Mouse (Mus musculus): ENCODE data around the gene Grm4. TPM values are rescaled to one million over a fixed set of nuclear protein-coding genes. Genes with fewer than 3 reads are reported as not detected.
A peak's percentile ranks its signal among the peaks of the same experiment; 100 is the strongest.

Grm4 gene
- polyA plus RNA-seq, 1 experiment from 2014 or later: 0.19 TPM

DNA sequence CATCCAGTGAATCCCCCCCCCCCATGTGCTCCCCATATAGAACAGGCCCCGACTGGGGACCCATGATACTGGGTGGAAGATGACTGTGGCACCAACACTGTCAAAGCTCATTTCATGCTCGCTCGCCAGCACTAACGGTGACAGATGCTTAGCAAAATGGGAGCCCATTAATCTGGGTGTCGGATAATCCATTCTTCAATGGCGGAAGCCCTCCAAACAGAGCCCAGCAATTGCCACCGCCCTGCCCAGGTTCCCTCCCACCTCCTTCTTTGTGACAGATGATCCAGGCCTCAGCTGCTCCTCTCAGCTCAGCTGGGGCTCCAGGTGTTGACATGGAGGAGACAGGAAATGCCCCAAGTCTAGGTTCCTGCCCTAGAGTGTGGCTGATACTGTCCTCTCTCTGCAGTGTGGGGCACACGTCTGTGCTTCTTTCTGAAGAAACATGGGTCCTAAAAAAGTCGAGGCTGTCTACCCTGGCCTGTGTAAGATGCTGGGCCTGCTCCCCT, 89.0 kb downstream of the Grm4 start:
- Histone ChIP-seq H3K27me3 (ENCODE audit: control insufficient read depth, insufficient read depth, low read length) (no peaks in the 10 kb centered on the region; the same call in 1 of the 2 replicates), H3K9ac (ENCODE audit: low read length) (no peak overlapping the region), H3K4me1 (ENCODE audit: control insufficient read depth, insufficient read depth, low read length) (no peaks in the 10 kb centered on the region), H3K27ac (ENCODE audit: low read length) (no peak overlapping the region), H3K9me3 (replicated peaks; ENCODE audit: control insufficient read depth, low read length) (peaks cover 14% of the 10 kb centered on the region), H3K4me2 (ENCODE audit: low read depth, low read length) (no peak overlapping the region), H3K36me3 (ENCODE audit: control insufficient read depth, insufficient read depth, low read length) (no peaks in the 10 kb centered on the region; the same call in 1 of the 2 replicates), H3K4me3 (replicated peaks; ENCODE audit: low read length) (no peak overlapping the region)
- 51% methylated on average over 9 of the region's 9 CpGs for WGBS
- ATAC-seq (ENCODE audit: insufficient read depth, low FRiP score): no peak

DNA sequence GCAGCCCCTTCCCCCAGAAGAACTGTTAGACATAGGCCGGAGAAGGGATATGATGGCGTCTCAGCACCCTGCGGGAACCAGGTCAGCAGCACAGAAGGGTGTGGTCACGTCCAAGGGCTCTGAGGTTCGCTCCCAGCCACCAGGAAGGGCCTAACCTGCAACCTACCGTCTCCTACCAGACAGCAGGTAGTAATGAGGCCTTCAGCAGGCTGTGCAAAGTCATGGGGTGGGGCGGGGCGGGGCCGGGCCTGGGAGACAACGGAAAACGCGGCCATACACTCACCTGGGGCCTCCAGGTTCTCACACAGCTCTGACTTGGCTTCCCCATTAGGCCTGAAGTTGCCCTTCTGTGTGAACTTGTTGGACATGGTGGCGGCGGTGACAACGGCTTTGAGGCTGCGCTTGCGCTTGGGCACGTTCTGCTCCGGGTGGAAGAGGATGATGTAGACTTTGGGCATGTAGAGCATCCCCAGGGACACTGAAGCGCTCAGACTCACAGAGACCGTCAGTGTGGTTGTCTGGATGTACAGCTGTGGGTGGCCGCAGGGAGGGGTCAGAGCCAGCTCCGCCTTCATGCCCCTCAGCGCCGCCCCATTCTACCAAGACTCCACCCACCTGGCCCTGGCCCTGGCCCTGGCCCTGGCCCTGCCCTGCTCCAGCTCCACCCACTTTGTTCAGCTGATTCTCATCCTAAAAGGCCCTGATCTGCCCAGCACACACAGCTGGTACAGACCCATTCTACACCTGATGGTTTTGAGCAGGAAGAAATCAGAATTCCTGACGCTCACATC, 90.0 kb downstream of the Grm4 start:
- no peak overlapping the region for H3K4me2 ChIP-seq (ENCODE audit: low read depth, low read length)
- H3K27ac ChIP-seq (ENCODE audit: low read length): no peak overlapping the region
- H3K4me1 ChIP-seq (ENCODE audit: control insufficient read depth, insufficient read depth, low read length): no peaks in the 10 kb centered on the region
- WGBS: 77% methylated on average over 26 of the region's 26 CpGs
- no peaks in the 10 kb centered on the region; the same call in 1 of the 2 replicates for H3K27me3 ChIP-seq (ENCODE audit: control insufficient read depth, insufficient read depth, low read length)
- no peak overlapping the region for H3K4me3 ChIP-seq (replicated peaks; ENCODE audit: low read length)
- H3K9me3 ChIP-seq (replicated peaks; ENCODE audit: control insufficient read depth, low read length): peaks cover 14% of the 10 kb centered on the region
- no peak overlapping the region for H3K9ac ChIP-seq (ENCODE audit: low read length)
- H3K36me3 ChIP-seq (ENCODE audit: control insufficient read depth, insufficient read depth, low read length): no peaks in the 10 kb centered on the region; the same call in 1 of the 2 replicates
- ATAC-seq (ENCODE audit: insufficient read depth, low FRiP score): no peak

DNA sequence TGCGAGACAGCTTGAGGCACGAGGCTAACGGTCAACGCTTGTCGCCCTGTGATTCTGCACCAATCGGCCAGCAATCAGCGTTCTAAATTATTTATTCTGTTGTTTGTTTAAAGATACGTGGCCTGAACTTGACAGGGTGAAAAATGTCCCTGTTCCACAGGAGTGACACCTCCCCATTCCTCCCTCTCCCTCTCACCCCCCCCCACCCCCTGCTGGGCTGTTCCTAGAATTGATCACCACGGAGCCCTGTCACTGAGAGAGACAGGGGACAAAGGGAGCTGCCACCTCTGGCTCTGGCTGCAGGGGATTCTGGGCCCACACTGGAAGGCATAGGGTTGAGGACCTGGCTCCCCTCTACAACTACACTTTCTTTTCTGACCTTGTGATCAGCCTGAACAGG, 91.4 kb downstream of the Grm4 start:
- Histone ChIP-seq H3K4me3 (replicated peaks; ENCODE audit: low read length) (no peak overlapping the region), H3K36me3 (ENCODE audit: control insufficient read depth, insufficient read depth, low read length) (no peaks in the 10 kb centered on the region; the same call in 1 of the 2 replicates), H3K27ac (ENCODE audit: low read length) (no peak overlapping the region), H3K4me2 (ENCODE audit: low read depth, low read length) (no peak overlapping the region), H3K4me1 (ENCODE audit: control insufficient read depth, insufficient read depth, low read length) (no peaks in the 10 kb centered on the region), H3K27me3 (ENCODE audit: control insufficient read depth, insufficient read depth, low read length) (no peaks in the 10 kb centered on the region; the same call in 1 of the 2 replicates), H3K9ac (ENCODE audit: low read length) (no peak overlapping the region), H3K9me3 (replicated peaks; ENCODE audit: control insufficient read depth, low read length) (peaks cover 14% of the 10 kb centered on the region)
- no peak for ATAC-seq (ENCODE audit: insufficient read depth, low FRiP score)
- 10% methylated on average over 9 of the region's 9 CpGs for WGBS

- Histone ChIP-seq H3K4me1 (ENCODE audit: control insufficient read depth, insufficient read depth, low read length) (peaks cover 10% of the 10 kb centered on the region), H3K27me3 (ENCODE audit: control insufficient read depth, insufficient read depth, low read length) (no peaks in the 10 kb centered on the region), H3K9ac (ENCODE audit: low read length) (no peak overlapping the region), H3K4me2 (ENCODE audit: low read depth, low read length) (no peak overlapping the region), H3K9me3 (replicated peaks; ENCODE audit: control insufficient read depth, low read length) (peaks cover 14% of the 10 kb centered on the region), H3K27ac (ENCODE audit: low read length) (no peak overlapping the region), H3K4me3 (replicated peaks; ENCODE audit: low read length) (no peak overlapping the region), H3K36me3 (ENCODE audit: control insufficient read depth, insufficient read depth, low read length) (no peaks in the 10 kb centered on the region; the same call in 1 of the 2 replicates)
- WGBS: 84% methylated on average over 2 of the region's 2 CpGs
- ATAC-seq (ENCODE audit: insufficient read depth, low FRiP score): no peak
Observed at GRCm38 (mm10) chr17:27425016-27425415, 96.2 kb downstream of the Grm4 start.

- H3K27me3 ChIP-seq (ENCODE audit: control insufficient read depth, insufficient read depth, low read length): no peaks in the 10 kb centered on the region
- H3K27ac ChIP-seq (ENCODE audit: low read length): no peak overlapping the region
- peaks cover 14% of the 10 kb centered on the region for H3K9me3 ChIP-seq (replicated peaks; ENCODE audit: control insufficient read depth, low read length)
- H3K4me2 ChIP-seq (ENCODE audit: low read depth, low read length): no peak overlapping the region
- no peak overlapping the region for H3K9ac ChIP-seq (ENCODE audit: low read length)
- H3K36me3 ChIP-seq (ENCODE audit: control insufficient read depth, insufficient read depth, low read length): no peaks in the 10 kb centered on the region; the same call in 1 of the 2 replicates
- ATAC-seq (ENCODE audit: insufficient read depth, low FRiP score): no peak
- 63% methylated on average over 6 of the region's 6 CpGs for WGBS
- no peak overlapping the region for H3K4me3 ChIP-seq (replicated peaks; ENCODE audit: low read length)
- peaks cover 10% of the 10 kb centered on the region for H3K4me1 ChIP-seq (ENCODE audit: control insufficient read depth, insufficient read depth, low read length)
Observed at GRCm38 (mm10) chr17:27424356-27424755, 96.8 kb downstream of the Grm4 start.

GRCm38 (mm10) chr17:27422726-27423381, 98.3 kb downstream of the Grm4 start:
- no peak overlapping the region for H3K4me2 ChIP-seq (ENCODE audit: low read depth, low read length)
- 35% methylated on average over 10 of the region's 10 CpGs for WGBS

GRCm38 (mm10) chr17:27422371-27422725, 98.9 kb downstream of the Grm4 start:
- WGBS: 23% methylated on average over 6 of the region's 6 CpGs
- H3K27me3 ChIP-seq (ENCODE audit: control insufficient read depth, insufficient read depth, low read length): no peaks in the 10 kb centered on the region
- no peak overlapping the region; the same call in 1 of the 2 replicates for H3K9ac ChIP-seq (ENCODE audit: low read length)
- 0 out of 2 replicates have a peak overlapping the region, but pooled peaks have one; percentile 6 for H3K4me2 ChIP-seq (ENCODE audit: low read depth, low read length)
- ATAC-seq (ENCODE audit: insufficient read depth, low FRiP score): no peak
- peak overlapping the region; percentile 38 for H3K27ac ChIP-seq (ENCODE audit: low read length)
- no peaks in the 10 kb centered on the region for H3K36me3 ChIP-seq (ENCODE audit: control insufficient read depth, insufficient read depth, low read length)
- peaks cover 10% of the 10 kb centered on the region for H3K4me1 ChIP-seq (ENCODE audit: control insufficient read depth, insufficient read depth, low read length)
- no peaks in the 10 kb centered on the region for H3K9me3 ChIP-seq (replicated peaks; ENCODE audit: control insufficient read depth, low read length)
- H3K4me3 ChIP-seq (replicated peaks; ENCODE audit: low read length): no peak overlapping the region

More at GRCm38 (mm10) chr17:27422726-27423381, 98.3 kb downstream of the Grm4 start:
- Histone ChIP-seq H3K9me3 (replicated peaks; ENCODE audit: control insufficient read depth, low read length) (peaks cover 2% of the 10 kb centered on the region; the same call in 1 of the 2 replicates), H3K4me1 (ENCODE audit: control insufficient read depth, insufficient read depth, low read length) (peaks cover 10% of the 10 kb centered on the region), H3K4me3 (replicated peaks; ENCODE audit: low read length) (no peak overlapping the region), H3K9ac (ENCODE audit: low read length) (no peak overlapping the region), H3K27me3 (ENCODE audit: control insufficient read depth, insufficient read depth, low read length) (no peaks in the 10 kb centered on the region), H3K27ac (ENCODE audit: low read length) (peak overlapping the region; percentile 38), H3K36me3 (ENCODE audit: control insufficient read depth, insufficient read depth, low read length) (no peaks in the 10 kb centered on the region)
- ATAC-seq (ENCODE audit: insufficient read depth, low FRiP score): peak; percentile 73; the same call in 1 of the 2 replicates

- WGBS: 43% methylated on average over 8 of the region's 8 CpGs
- Histone ChIP-seq H3K27ac (ENCODE audit: low read length) (no peak overlapping the region), H3K9ac (ENCODE audit: low read length) (no peak overlapping the region), H3K4me2 (ENCODE audit: low read depth, low read length) (peak overlapping the region; percentile 6; the same call in 1 of the 2 replicates), H3K4me1 (ENCODE audit: control insufficient read depth, insufficient read depth, low read length) (peaks cover 10% of the 10 kb centered on the region), H3K36me3 (ENCODE audit: control insufficient read depth, insufficient read depth, low read length) (no peaks in the 10 kb centered on the region), H3K27me3 (ENCODE audit: control insufficient read depth, insufficient read depth, low read length) (no peaks in the 10 kb centered on the region), H3K4me3 (replicated peaks; ENCODE audit: low read length) (no peak overlapping the region), H3K9me3 (replicated peaks; ENCODE audit: control insufficient read depth, low read length) (no peaks in the 10 kb centered on the region)
- ATAC-seq (ENCODE audit: insufficient read depth, low FRiP score): no peak
Observed at GRCm38 (mm10) chr17:27421837-27422236, 99.4 kb downstream of the Grm4 start.

DNA sequence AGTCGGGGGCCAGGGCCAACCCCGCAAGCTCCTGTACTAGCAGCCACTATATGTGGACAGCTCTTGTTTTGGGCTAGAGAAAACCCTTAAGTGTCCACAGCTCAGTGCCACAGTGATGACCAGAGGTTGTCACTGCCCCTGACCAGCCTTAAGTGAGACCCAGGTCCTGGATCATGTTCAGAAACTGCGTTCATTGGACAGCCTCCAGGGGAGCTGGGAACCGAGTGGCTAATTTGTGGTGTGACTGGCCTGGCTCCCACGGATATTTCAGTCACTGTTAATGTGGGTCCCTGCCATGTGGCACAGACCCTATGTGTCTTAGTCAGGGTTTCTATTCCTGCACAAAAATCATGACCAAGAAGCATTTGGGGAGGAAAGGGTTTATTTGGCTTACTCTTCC, 112.2 kb downstream of the Grm4 start:
- ATAC-seq (ENCODE audit: insufficient read depth, low FRiP score): no peak
- WGBS: 78% methylated on average over 5 of the region's 5 CpGs
- Histone ChIP-seq H3K36me3 (ENCODE audit: control insufficient read depth, insufficient read depth, low read length) (no peaks in the 10 kb centered on the region), H3K9ac (ENCODE audit: low read length) (no peak overlapping the region), H3K9me3 (replicated peaks; ENCODE audit: control insufficient read depth, low read length) (no peaks in the 10 kb centered on the region), H3K4me2 (ENCODE audit: low read depth, low read length) (no peak overlapping the region), H3K4me3 (replicated peaks; ENCODE audit: low read length) (no peak overlapping the region), H3K27me3 (ENCODE audit: control insufficient read depth, insufficient read depth, low read length) (no peaks in the 10 kb centered on the region), H3K4me1 (ENCODE audit: control insufficient read depth, insufficient read depth, low read length) (no peaks in the 10 kb centered on the region), H3K27ac (ENCODE audit: low read length) (no peak overlapping the region)
